Mouse (Mus musculus) gastrocnemius, postnatal 14 days (tissue): ENCODE data around the gene Rpl18. TPM values are rescaled to one million over a fixed set of nuclear protein-coding genes. Genes with fewer than 3 reads are reported as not detected.

ENCODE experiments used
- DNase-seq: peaks from one replicate; pipeline ENCODE4 v3.0.0; 2021; ENCODE audit warnings: mixed read lengths
- intact Hi-C: fragments of 180-260 bp; cut with DNase I; formaldehyde crosslinking; loops from one replicate; pipeline ENCODE4 v1.15.1; 2025; ENCODE audit warnings: low total_unique reads
- total RNA-seq, 2 experiments: library from RNA; stranded (reverse); gene quantifications; 2 replicates each; pipeline ENCODE4 v1.2.3; 2021

Rpl18 gene
- total RNA-seq, 2 experiments from 2014 or later = 607 to 662 TPM

GRCm38 (mm10) chr7:45759400-45759799 is 44.1 kb downstream of the Rpl18 start:
- DNase-seq = no peak
- intact Hi-C loops = no loop called here

- intact Hi-C loops = no loop called here
- no peak for DNase-seq
Observed at GRCm38 (mm10) chr7:45760151-45760550, 44.9 kb downstream of the Rpl18 start.

GRCm38 (mm10) chr7:45765995-45766394 is 50.7 kb downstream of the Rpl18 start:
- DNase-seq = no peak
- intact Hi-C loops = no loop called here

GRCm38 (mm10) chr7:45766764-45767163 is 51.5 kb downstream of the Rpl18 start:
- intact Hi-C loops = no loop called here

GRCm38 (mm10) chr7:45767500-45767899 is 52.2 kb downstream of the Rpl18 start:
- no peak for DNase-seq
- intact Hi-C loops = no loop called here

More at GRCm38 (mm10) chr7:45766764-45767163, 51.5 kb downstream of the Rpl18 start:
- no peak for DNase-seq

Other genes starting within 250 kb of the Rpl18 start
- gene Bax, start 248.6 kb upstream of the Rpl18 start, total RNA-seq = 10 to 100 TPM; 20.1 to 22.4 TPM
- not detected for gene Tulp2, start 233.6 kb upstream of the Rpl18 start, total RNA-seq
- gene Gm45808, start 228.6 kb upstream of the Rpl18 start, total RNA-seq = 1 to 10 TPM; 6.0 to 6.2 TPM
- 10 to 100 TPM in 1 of 2 experiments, 1 to 10 TPM in 1; 9.4 to 10.5 TPM for gene Dhdh, start 226.7 kb upstream of the Rpl18 start, total RNA-seq
- gene Nucb1, start 205.1 kb upstream of the Rpl18 start, total RNA-seq = 100 to 1,000 TPM; 100 TPM
- 10 to 100 TPM; 13.1 to 18.4 TPM for gene Ppp1r15a, start 189.2 kb upstream of the Rpl18 start, total RNA-seq
- gene Plekha4, start 189.1 kb upstream of the Rpl18 start, total RNA-seq = 10 to 100 TPM in 1 of 2 experiments, 1 to 10 TPM in 1; 6.8 to 14.8 TPM
- 1 to 10 TPM; 1.7 to 2.3 TPM for gene Hsd17b14, start 160.6 kb upstream of the Rpl18 start, total RNA-seq
- 10 to 100 TPM; 37.2 to 37.8 TPM for gene Bcat2, start 145.3 kb upstream of the Rpl18 start, total RNA-seq
- not detected for gene Fgf21, start 100.0 kb upstream of the Rpl18 start, total RNA-seq
- gene Fut1, start 98.2 kb upstream of the Rpl18 start, total RNA-seq = under 1 TPM in 1 of 2 experiments, not detected in 1; 0.11 TPM
- under 1 TPM; 0.12 to 0.18 TPM for gene Izumo1, start 93.6 kb upstream of the Rpl18 start, total RNA-seq
- gene Rasip1, start 88.0 kb upstream of the Rpl18 start, total RNA-seq = 10 to 100 TPM; 14.1 to 16.1 TPM
- 10 to 100 TPM; 60.3 to 85.3 TPM for gene Mamstr, start 75.5 kb upstream of the Rpl18 start, total RNA-seq
- gene Fut2, start 49.1 kb upstream of the Rpl18 start, total RNA-seq = under 1 TPM; 0.58 to 0.66 TPM
- gene Ntn5, start 31.4 kb upstream of the Rpl18 start, total RNA-seq = under 1 TPM; 0.51 to 0.62 TPM
- under 1 TPM; 0.18 to 0.31 TPM for gene Sec1, start 21.1 kb upstream of the Rpl18 start, total RNA-seq
- 1 to 10 TPM; 4.5 to 4.6 TPM for gene Car11, start 15.6 kb upstream of the Rpl18 start, total RNA-seq
- 10 to 100 TPM; 20.6 to 32.8 TPM for gene Dbp, start 10.4 kb upstream of the Rpl18 start, total RNA-seq
- 10 to 100 TPM; 12.0 to 13.2 TPM for gene Sphk2, start 2.5 kb downstream of the Rpl18 start, total RNA-seq
- gene Fam83e, start 5.8 kb downstream of the Rpl18 start, total RNA-seq = under 1 TPM; 0.16 TPM
- not detected for gene Spaca4, start 10.4 kb downstream of the Rpl18 start, total RNA-seq
- under 1 TPM; 0.11 to 0.39 TPM for gene Lmtk3, start 68.3 kb downstream of the Rpl18 start, total RNA-seq
- gene Sult2b1, start 69.2 kb downstream of the Rpl18 start, total RNA-seq = not detected
- gene Cyth2, start 99.1 kb downstream of the Rpl18 start, total RNA-seq = 10 to 100 TPM; 34.6 to 35.8 TPM
- gene Kcnj14, start 109.3 kb downstream of the Rpl18 start, total RNA-seq = under 1 TPM; 0.16 to 0.18 TPM
- 10 to 100 TPM; 10.5 to 16.5 TPM for gene Grwd1, start 115.5 kb downstream of the Rpl18 start, total RNA-seq
- 10 to 100 TPM; 64.2 to 68.5 TPM for gene Kdelr1, start 157.3 kb downstream of the Rpl18 start, total RNA-seq
- gene Grin2d, start 162.9 kb downstream of the Rpl18 start, total RNA-seq = under 1 TPM; 0.44 to 0.64 TPM
- gene Syngr4, start 181.3 kb downstream of the Rpl18 start, total RNA-seq = under 1 TPM in 1 of 2 experiments, not detected in 1; 0.24 TPM
- gene Tmem143, start 181.5 kb downstream of the Rpl18 start, total RNA-seq = 10 to 100 TPM; 49.2 to 61.0 TPM
- gene Emp3, start 205.9 kb downstream of the Rpl18 start, total RNA-seq = 10 to 100 TPM; 21.5 to 31.1 TPM
- under 1 TPM; 0.39 to 0.78 TPM for gene Ccdc114, start 208.6 kb downstream of the Rpl18 start, total RNA-seq